Mouse (Mus musculus) neural tube, embryonic 13.5 days (tissue): ENCODE results near the gene Slc28a3. TPM values are rescaled to one million over a fixed set of nuclear protein-coding genes. Genes with fewer than 3 reads are reported as not detected.
A peak's percentile ranks its signal among the peaks of the same experiment; 100 is the strongest.

Source experiments
- ATAC-seq: fragments of 200-750 bp; cut with Nextera tagmentation; 2 replicates; pipeline ENCODE4 v1.8.0; 2017; ENCODE audit warnings: low read depth, mild to moderate bottlenecking, moderate TSS enrichment, moderate library complexity
- H3K27ac ChIP-seq: fragments of 300-500 bp; sonication (generic); replicated peaks from 2 replicates; pipeline ENCODE4 v1.5.1; 2015; ENCODE audit warnings: moderate library complexity, mild to moderate bottlenecking, inconsistent platforms
- H3K27me3 ChIP-seq: fragments of 300-500 bp; sonication (generic); 2 replicates; pipeline ENCODE4 v1.6.1; 2015; ENCODE audit warnings: mild to moderate bottlenecking, inconsistent platforms
- H3K36me3 ChIP-seq: fragments of 300-500 bp; sonication (generic); 2 replicates; pipeline ENCODE4 v1.6.1; 2015; ENCODE audit warnings: mild to moderate bottlenecking, inconsistent platforms
- H3K4me1 ChIP-seq: fragments of 300-500 bp; sonication (generic); replicated peaks from 2 replicates; pipeline ENCODE4 v1.6.1; 2015; ENCODE audit warnings: inconsistent platforms
- H3K4me2 ChIP-seq: fragments of 300-500 bp; sonication (generic); 2 replicates; pipeline ENCODE4 v1.6.1; 2015; ENCODE audit warnings: inconsistent platforms, mild to moderate bottlenecking, moderate library complexity
- H3K4me3 ChIP-seq: fragments of 300-500 bp; sonication (generic); 2 replicates; pipeline ENCODE4 v1.5.1; 2015; ENCODE audit warnings: mild to moderate bottlenecking, inconsistent platforms
- H3K9ac ChIP-seq: fragments of 300-500 bp; sonication (generic); 2 replicates; pipeline ENCODE4 v1.6.1; 2015; ENCODE audit warnings: moderate library complexity, mild to moderate bottlenecking, inconsistent platforms
- H3K9me3 ChIP-seq: fragments of 300-500 bp; sonication (generic); 2 replicates; pipeline ENCODE4 v1.6.1; 2016; ENCODE audit warnings: inconsistent platforms
- WGBS: fragments of 180-500 bp; shearing (Covaris S2); methylation state at CpG from one replicate; pipeline ENCODE4 v1.1.7; 2015; 5-methylcytosine and 5-hydroxymethylcytosine counted together
- polyA plus RNA-seq: library from polyadenylated mRNA; unstranded; fragments of >200 nt; fragmentation: Nextera tagmentation; extraction: Ambion mirVana; gene quantifications from 2 replicates; pipeline ENCODE4 v1.2.1, GENCODE M21; 2015

Slc28a3 gene
- polyA plus RNA-seq, 1 experiment from 2014 or later, result 0.04 TPM

DNA sequence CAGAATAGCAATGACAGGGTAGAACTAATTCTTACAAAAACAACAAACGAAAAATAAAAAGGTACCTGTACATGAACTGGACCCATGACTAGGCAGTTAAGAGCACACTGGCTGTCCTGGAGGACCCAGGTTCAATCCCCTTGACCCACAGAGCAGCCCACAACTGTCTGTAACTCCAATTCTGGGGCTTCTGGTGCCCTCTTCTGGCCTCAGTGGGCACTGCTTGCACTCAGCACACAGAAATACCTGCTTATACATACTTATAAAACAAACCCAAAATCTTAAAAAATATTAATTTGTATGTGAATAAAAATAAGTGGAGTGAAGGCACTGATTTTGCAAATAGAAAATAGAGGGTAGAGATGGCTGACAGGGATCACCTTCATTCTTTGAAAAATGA lies 54.7 kb downstream of the Slc28a3 start:
- Histone ChIP-seq H3K9ac (no peak overlapping the region), H3K36me3 (no peaks in the 10 kb centered on the region), H3K4me3 (no peak overlapping the region), H3K9me3 (no peaks in the 10 kb centered on the region), H3K4me1 (no peaks in the 10 kb centered on the region), H3K27me3 (no peaks in the 10 kb centered on the region), H3K4me2 (no peak overlapping the region), H3K27ac (no peak overlapping the region)
- WGBS, result 88% methylated on average over 1 of the region's 1 CpGs
- no peak for ATAC-seq

DNA sequence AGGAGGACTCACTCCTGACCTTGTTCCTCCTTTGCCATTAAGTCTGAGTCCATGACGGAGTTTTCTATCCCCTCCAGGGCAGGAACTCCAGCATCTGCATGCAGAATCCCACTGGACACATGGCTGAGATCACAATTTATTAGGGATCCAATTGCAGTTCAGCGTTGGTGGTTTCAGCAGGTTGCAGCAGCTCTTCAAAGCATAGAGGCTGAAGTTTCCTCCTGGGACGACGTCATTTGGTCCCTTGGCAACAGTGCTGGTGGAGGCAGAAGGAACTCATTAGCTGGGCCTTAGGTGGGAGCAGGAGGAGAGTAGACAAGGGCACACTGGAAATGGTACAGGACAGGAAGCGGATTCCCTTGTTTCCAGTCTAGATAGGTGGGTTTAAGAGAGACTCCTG lies 55.1 kb downstream of the Slc28a3 start:
- no peak overlapping the region for H3K4me2 ChIP-seq
- H3K27me3 ChIP-seq, result no peaks in the 10 kb centered on the region
- H3K27ac ChIP-seq, result no peak overlapping the region
- H3K4me3 ChIP-seq, result no peak overlapping the region
- no peaks in the 10 kb centered on the region for H3K9me3 ChIP-seq
- 70% methylated on average over 5 of the region's 5 CpGs for WGBS
- H3K4me1 ChIP-seq, result no peaks in the 10 kb centered on the region
- H3K9ac ChIP-seq, result no peak overlapping the region
- H3K36me3 ChIP-seq, result no peaks in the 10 kb centered on the region
- no peak for ATAC-seq

DNA sequence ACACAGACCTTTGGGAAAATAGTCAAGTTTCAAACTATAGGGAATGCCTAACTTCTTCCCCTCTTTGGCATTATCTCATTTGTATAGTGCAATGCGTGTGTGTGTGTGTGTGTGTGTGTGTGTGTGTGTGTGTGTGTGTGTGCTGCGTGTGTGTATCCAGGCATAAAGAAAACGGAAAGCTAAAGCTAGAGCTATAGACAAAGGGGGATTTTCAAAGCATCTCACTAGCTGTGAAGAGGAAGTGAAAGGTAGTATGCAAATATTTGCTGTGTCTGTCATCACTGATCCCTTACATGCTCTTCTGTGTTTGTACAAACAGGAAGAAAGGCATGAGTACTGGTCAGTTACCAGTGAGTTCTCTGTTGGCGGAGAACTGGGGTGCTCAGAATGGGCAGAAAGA lies 58.8 kb downstream of the Slc28a3 start:
- Histone ChIP-seq H3K4me2 (no peak overlapping the region), H3K27me3 (no peaks in the 10 kb centered on the region), H3K9me3 (no peaks in the 10 kb centered on the region), H3K4me3 (no peak overlapping the region), H3K9ac (no peak overlapping the region), H3K4me1 (peaks cover 22% of the 10 kb centered on the region), H3K27ac (no peak overlapping the region), H3K36me3 (no peaks in the 10 kb centered on the region)
- no peak for ATAC-seq
- WGBS, result 82% methylated on average over 4 of the region's 4 CpGs

DNA sequence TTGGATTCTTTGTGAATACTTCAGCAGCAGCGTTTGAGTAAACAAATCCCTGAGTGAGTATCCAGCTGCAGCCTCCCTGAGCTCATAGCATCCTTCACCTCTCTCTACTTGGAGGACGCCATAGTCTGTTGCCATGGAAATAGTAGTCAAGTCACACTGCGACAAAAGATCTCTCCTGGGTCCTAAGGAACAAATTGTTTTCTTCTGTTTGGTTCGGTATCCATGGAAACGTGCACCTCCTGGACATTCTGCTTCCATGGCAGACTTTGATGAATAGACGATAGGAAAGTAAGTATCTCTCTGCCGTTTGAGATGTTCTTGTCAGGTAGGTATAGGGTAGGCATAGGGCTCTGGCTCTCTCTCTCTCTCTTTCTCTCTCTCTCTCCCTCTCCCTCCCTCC lies 63.1 kb downstream of the Slc28a3 start:
- H3K4me2 ChIP-seq, result peak overlapping the region; percentile 30
- WGBS, result 20% methylated on average over 7 of the region's 7 CpGs
- H3K4me3 ChIP-seq, result no peak overlapping the region
- no peaks in the 10 kb centered on the region for H3K9me3 ChIP-seq
- no peaks in the 10 kb centered on the region for H3K36me3 ChIP-seq
- peaks cover 34% of the 10 kb centered on the region for H3K4me1 ChIP-seq
- peak; percentile 78 for ATAC-seq
- no peak overlapping the region for H3K27ac ChIP-seq
- H3K27me3 ChIP-seq, result peaks cover 4% of the 10 kb centered on the region
- H3K9ac ChIP-seq, result no peak overlapping the region

DNA sequence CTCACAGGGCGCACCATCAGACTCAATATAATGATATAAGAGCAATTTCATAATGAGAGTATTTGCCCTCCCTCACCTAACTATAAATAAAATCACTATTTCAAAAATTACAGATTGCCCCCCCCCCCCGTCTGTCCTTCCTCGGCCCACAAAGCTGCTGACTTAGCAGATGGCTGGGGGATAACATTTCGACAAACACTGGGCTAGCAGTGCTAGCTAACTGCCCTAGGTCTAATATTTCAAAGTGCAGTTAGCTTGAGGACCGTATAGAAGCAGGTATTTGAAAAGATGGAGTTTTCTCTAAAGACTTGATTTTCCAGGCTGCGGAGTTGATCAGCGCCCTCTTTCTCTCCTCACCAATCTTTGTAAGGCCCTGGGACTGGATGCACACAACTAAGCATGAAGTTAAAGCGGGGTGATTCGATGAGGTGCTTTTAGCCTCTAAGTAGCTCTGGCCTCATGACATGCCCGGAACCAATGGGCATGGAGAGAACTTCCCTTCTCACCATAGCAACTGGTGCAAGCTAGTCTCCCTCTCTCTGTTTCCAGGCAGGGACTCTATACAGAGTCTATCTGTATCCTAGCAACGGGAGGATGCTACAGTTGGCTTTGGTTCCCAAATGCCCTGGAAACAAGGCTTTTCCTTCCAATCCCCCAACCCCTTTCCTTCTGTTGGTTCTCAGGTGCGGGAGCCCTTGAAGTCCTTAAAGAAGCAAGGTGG lies 66.8 kb downstream of the Slc28a3 start:
- H3K4me2 ChIP-seq, result no peak overlapping the region

DNA sequence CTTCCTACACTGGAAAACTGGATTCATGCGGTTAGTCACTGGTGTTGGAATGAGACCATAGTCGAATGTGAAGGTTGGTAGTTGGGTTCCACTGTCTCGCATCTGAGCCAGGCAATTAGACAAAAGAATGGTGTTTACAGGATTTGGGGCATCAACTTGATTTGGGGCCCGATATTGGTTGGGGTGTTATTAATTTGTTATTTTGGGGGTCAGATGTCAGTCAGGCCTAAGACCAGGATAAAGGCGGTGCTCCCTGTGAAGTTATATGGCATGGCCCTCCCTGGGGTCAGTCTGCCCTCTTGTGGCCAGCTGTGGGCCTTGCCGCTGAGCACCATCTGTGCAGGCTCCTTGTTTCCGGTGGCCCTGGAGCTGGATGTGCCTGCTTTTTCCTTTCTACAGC lies 67.6 kb downstream of the Slc28a3 start:
- Histone ChIP-seq H3K4me3 (no peak overlapping the region), H3K27ac (no peak overlapping the region), H3K4me1 (peaks cover 23% of the 10 kb centered on the region), H3K36me3 (no peaks in the 10 kb centered on the region), H3K9ac (no peak overlapping the region), H3K9me3 (no peaks in the 10 kb centered on the region), H3K27me3 (peaks cover 4% of the 10 kb centered on the region), H3K4me2 (no peak overlapping the region)
- 44% methylated on average over 7 of the region's 7 CpGs for WGBS
- ATAC-seq, result peak; percentile 43; the same call in 1 of the 2 replicates

More for the DNA sequence above, 66.8 kb downstream of the Slc28a3 start:
- peak; percentile 85 for ATAC-seq
- no peaks in the 10 kb centered on the region for H3K9me3 ChIP-seq
- H3K9ac ChIP-seq, result no peak overlapping the region
- no peak overlapping the region for H3K27ac ChIP-seq
- WGBS, result 47% methylated on average over 12 of the region's 12 CpGs
- H3K27me3 ChIP-seq, result peaks cover 4% of the 10 kb centered on the region
- H3K4me1 ChIP-seq, result peaks cover 29% of the 10 kb centered on the region
- no peaks in the 10 kb centered on the region for H3K36me3 ChIP-seq
- no peak overlapping the region for H3K4me3 ChIP-seq

DNA sequence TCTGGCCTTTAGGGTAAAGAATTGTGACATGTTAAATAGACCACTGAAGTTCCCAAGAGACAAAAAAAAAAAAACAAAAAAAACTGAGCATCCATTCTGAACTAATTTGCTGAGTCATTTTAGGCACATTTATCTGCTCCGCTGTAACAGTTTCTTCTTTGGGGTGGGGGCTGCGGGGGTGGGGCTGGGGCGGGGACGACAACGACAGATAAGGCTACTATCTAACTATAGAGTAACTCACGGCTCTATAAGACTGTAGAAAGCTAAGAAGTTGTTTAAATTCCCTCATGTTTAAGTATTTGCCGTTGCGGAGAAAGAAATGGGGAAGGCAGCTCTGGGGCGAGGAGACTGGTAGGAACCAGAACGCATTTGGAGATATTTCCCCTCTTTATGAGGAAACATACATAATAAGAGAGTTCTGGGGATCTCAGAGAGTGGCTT lies 68.1 kb downstream of the Slc28a3 start:
- H3K27ac ChIP-seq, result no peak overlapping the region
- no peak for ATAC-seq
- H3K36me3 ChIP-seq, result no peaks in the 10 kb centered on the region
- H3K9ac ChIP-seq, result no peak overlapping the region
- peaks cover 4% of the 10 kb centered on the region for H3K27me3 ChIP-seq
- 93% methylated on average over 10 of the region's 10 CpGs for WGBS
- no peaks in the 10 kb centered on the region for H3K9me3 ChIP-seq
- peaks cover 19% of the 10 kb centered on the region for H3K4me1 ChIP-seq
- no peak overlapping the region for H3K4me2 ChIP-seq
- H3K4me3 ChIP-seq, result no peak overlapping the region

DNA sequence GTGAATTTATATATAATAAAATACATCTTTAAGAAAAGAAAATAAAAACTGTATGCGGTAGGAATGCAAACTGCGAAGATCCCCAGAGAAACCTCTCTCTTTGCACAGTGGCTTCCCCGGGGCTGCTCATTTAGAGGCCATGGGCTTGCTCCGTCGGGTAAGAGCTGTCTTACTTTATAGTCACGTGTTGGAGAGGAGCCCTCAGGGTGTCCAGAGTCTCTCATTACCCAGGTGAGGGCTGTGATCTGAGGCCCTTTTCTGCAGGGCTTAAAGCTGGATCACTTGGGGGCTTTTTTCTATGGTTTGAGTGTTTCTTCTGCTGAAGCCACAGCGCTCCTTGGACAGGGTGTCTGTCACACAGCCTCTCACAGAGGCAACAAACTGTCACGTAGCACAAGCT lies 68.5 kb downstream of the Slc28a3 start:
- 77% methylated on average over 8 of the region's 8 CpGs for WGBS
- Histone ChIP-seq H3K4me3 (no peak overlapping the region), H3K4me1 (peaks cover 14% of the 10 kb centered on the region), H3K27me3 (peaks cover 4% of the 10 kb centered on the region), H3K36me3 (no peaks in the 10 kb centered on the region), H3K9ac (no peak overlapping the region), H3K4me2 (no peak overlapping the region), H3K27ac (no peak overlapping the region), H3K9me3 (no peaks in the 10 kb centered on the region)
- ATAC-seq, result no peak

DNA sequence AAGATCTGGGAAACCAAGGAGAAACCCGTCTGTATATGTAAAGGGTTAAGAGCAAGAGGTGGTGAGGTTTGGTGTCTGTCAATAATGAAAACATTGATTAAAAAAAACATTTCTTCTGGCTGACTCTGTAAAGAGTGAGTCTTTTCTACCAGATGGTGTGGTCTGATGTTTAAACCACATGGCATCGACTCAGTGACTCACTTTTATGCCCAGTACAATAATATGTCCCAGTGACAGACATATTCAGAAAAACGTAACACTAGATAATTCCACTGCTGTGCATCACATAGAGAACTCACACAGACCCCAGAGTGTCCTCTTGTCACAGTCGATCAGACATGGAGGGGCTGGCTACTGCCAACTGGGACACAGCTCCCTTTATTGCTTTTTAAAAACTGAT lies 69.1 kb downstream of the Slc28a3 start:
- Histone ChIP-seq H3K27ac (no peak overlapping the region), H3K4me2 (no peak overlapping the region), H3K9me3 (no peaks in the 10 kb centered on the region), H3K36me3 (no peaks in the 10 kb centered on the region), H3K4me1 (peaks cover 11% of the 10 kb centered on the region), H3K27me3 (peaks cover 4% of the 10 kb centered on the region), H3K9ac (no peak overlapping the region), H3K4me3 (no peak overlapping the region)
- ATAC-seq, result no peak
- 85% methylated on average over 4 of the region's 4 CpGs for WGBS

DNA sequence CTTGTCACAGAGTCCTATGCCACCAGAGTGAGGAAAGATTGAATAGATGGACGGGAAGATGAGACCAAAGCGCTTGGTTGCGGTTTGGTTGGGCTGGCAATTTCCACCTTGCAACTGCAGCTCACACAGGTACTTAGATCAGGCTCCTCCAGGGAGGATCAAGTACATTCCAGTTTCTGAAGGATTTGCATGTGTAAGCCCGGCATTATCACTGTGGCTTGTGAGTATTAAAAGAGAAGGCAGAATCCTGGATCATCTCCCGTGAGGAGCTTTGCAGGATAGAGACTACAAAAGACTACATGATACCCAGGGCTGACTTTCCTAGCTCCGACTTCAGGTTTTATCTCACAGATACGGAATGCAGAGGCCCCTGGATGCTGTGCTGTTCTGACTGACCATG lies 71.7 kb downstream of the Slc28a3 start:
- Histone ChIP-seq H3K9me3 (no peaks in the 10 kb centered on the region), H3K27me3 (no peaks in the 10 kb centered on the region), H3K4me3 (no peak overlapping the region), H3K27ac (no peak overlapping the region), H3K9ac (no peak overlapping the region), H3K4me1 (peaks cover 8% of the 10 kb centered on the region), H3K4me2 (no peak overlapping the region), H3K36me3 (no peaks in the 10 kb centered on the region)
- 77% methylated on average over 7 of the region's 7 CpGs for WGBS
- no peak for ATAC-seq

DNA sequence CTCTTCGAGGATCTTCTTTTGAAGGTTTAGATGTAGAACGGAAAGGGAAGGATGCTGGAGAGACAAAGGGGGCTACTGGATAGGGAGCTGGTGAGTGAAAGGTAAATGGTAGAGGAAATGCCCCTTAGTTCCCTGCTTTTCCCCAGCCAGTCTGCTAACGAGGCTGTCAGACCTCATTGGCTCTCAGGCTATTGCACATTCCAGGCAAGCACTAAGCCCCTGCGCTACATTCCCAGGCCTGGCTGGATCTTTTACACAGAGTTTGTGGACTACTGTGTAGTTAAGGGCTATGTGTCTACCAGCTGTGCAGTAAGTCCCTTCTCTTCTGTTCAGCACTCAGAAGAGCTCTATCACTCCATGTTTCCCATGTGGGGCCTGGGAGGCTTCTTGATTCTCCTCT lies 72.3 kb downstream of the Slc28a3 start:
- H3K4me1 ChIP-seq, result peaks cover 2% of the 10 kb centered on the region; the same call in 1 of the 2 replicates
- H3K9ac ChIP-seq, result no peak overlapping the region
- ATAC-seq, result no peak

DNA sequence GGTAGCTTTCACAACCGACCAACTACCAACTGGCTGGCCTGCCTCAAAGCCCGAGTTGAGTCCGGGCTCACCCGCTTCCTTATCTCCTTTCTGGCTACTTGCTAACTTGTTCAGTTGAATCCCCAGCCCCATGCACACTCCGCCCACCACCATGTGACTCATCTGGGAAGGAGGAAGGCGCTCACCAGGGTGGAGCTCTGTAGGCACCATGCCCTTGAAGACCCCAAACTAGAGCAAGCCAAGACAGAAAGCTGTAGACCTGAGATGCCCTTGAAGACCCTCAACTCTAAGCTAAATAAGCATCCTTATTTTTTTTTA lies 72.8 kb downstream of the Slc28a3 start:
- H3K27me3 ChIP-seq, result no peaks in the 10 kb centered on the region
- WGBS, result 84% methylated on average over 6 of the region's 6 CpGs
- no peak overlapping the region for H3K27ac ChIP-seq
- H3K36me3 ChIP-seq, result no peaks in the 10 kb centered on the region
- no peaks in the 10 kb centered on the region for H3K9me3 ChIP-seq
- H3K4me1 ChIP-seq, result no peaks in the 10 kb centered on the region
- no peak overlapping the region for H3K4me3 ChIP-seq
- no peak for ATAC-seq
- no peak overlapping the region for H3K9ac ChIP-seq
- no peak overlapping the region for H3K4me2 ChIP-seq

More for the DNA sequence above, 72.3 kb downstream of the Slc28a3 start:
- H3K27me3 ChIP-seq, result no peaks in the 10 kb centered on the region
- no peak overlapping the region for H3K27ac ChIP-seq
- no peak overlapping the region for H3K4me3 ChIP-seq
- no peaks in the 10 kb centered on the region for H3K9me3 ChIP-seq
- 65% methylated on average over 4 of the region's 4 CpGs for WGBS
- H3K4me2 ChIP-seq, result no peak overlapping the region
- H3K36me3 ChIP-seq, result no peaks in the 10 kb centered on the region

DNA sequence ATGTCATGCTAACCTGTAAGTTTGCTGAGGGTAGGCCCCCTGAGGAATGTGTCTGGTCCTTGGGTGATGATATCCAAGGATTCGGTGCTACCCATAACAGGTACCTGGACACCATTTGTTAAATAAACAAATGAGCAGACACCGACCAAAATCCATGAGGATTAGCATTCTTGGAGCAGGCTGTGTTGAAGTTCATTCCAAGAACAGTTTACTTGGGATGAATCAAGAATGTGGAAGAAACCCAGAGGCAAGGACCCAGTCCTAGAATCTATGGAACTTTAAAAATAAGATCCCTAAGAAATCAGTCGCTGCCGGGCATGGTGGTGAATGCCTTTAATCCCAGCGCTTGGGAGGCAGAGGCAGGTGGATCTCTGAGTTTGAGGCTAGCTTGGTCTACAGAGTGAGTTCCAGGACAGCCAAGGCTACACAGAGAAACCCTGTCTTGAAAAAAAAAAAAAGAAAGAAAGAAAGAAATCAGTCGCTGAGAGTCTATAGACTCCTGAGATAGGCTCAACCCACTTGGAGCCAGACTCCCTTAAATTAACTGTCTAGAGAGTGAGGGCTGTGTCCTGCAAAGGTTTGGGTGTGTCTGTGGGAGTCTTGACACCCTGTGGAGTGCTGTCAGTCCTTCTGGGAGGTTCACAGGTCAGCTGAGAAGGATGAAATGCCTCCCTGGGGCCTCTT lies 73.3 kb downstream of the Slc28a3 start:
- H3K27ac ChIP-seq, result no peak overlapping the region
- no peaks in the 10 kb centered on the region for H3K4me1 ChIP-seq
- H3K27me3 ChIP-seq, result no peaks in the 10 kb centered on the region
- 97% methylated on average over 6 of the region's 6 CpGs for WGBS
- H3K9ac ChIP-seq, result no peak overlapping the region
- ATAC-seq, result no peak
- H3K4me2 ChIP-seq, result no peak overlapping the region
- no peak overlapping the region for H3K4me3 ChIP-seq
- H3K9me3 ChIP-seq, result no peaks in the 10 kb centered on the region
- no peaks in the 10 kb centered on the region for H3K36me3 ChIP-seq
